20 mouse cellular contexts compared by ENCODE assay signal in the genomic region with DNA sequence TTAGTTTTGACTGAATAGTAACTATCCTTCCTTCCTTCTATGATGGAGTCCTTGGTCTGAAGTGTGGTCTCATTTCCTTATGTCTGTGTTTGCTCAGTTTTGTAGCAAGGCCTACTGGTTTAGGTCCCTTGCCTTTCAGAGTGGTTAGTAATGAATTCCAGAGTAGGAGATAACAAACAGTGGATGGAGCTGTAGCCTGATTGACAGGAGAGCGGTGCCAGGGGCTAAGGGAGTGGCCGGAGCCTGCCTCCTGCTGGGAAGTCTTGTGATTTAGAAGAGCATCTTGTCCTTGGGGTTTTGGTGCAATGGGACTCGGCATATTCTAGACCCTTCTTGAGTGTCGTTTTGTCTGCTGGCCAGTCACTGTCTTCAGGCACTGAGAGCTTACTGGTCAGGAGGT. TPM values are rescaled to one million over a fixed set of nuclear protein-coding genes. Genes with fewer than 3 reads are reported as not detected.
DNase-seq lines count a peak whose midpoint lies in the region; ATAC-seq and TF ChIP-seq lines count a peak whose summit lies in the region.
"Had no signal": no experiment of that assay in that cellular context is flagged by ENCODE, and none has a peak within 500 bp of the region (broad histone marks: within the 10 kb centered on the region; RNA-seq: fewer than 3 reads in every experiment).

No protein-coding gene starts in this region.

- DNase-seq in heart, embryonic 10.5 days (ENCODE audit: low spot score): no peak
- DNase-seq in lung, postnatal 0 days (ENCODE audit: low spot score): no peak
- DNase-seq in lung, postnatal 4 days: no peak
- DNase-seq in ZHBTc4 (ENCODE audit: low read depth, low spot score): peak; percentile 92
- no peak for DNase-seq in frontal cortex, postnatal 14 days (ENCODE audit: low spot score in 2 of 2)
- DNase-seq: B cell, adult 2 months; cerebellum, adult 8-10 months; gastrocnemius, adult 2 months; layer of hippocampus, postnatal 36 days; lung, postnatal 10 days; spleen, adult 18-20 months had no signal

- peak overlapping the region; percentile 28 to 57 for H3K27ac ChIP-seq in heart, embryonic 14.5 days (replicated peaks in 1 of 2; ENCODE audit: control insufficient read depth in 1 of 2, insufficient read depth in 1 of 2, low read depth in 2 of 2, low read length in 2 of 2)
- H3K27ac ChIP-seq in heart, embryonic 10.5 days: no peak overlapping the region
- H3K27ac ChIP-seq in lung, postnatal 0 days (ENCODE audit: low read length): no peak overlapping the region
- H3K27ac ChIP-seq: gastrocnemius, adult 2 months; hindbrain, embryonic 14.5 days; kidney, embryonic 15.5 days; liver, embryonic 15.5 days; midbrain, embryonic 13.5 days; neural tube, embryonic 12.5 days had no signal

- no peak overlapping the region for H3K9ac ChIP-seq in heart, embryonic 14.5 days (ENCODE audit: low read length)
- no peak overlapping the region for H3K9ac ChIP-seq in lung, postnatal 0 days (replicated peaks; ENCODE audit: low read depth)
- H3K9ac ChIP-seq: hindbrain, embryonic 14.5 days; kidney, embryonic 15.5 days; liver, embryonic 15.5 days; midbrain, embryonic 13.5 days; neural tube, embryonic 12.5 days had no signal

- no peak for TF ChIP-seq EP300 in lung, postnatal 0 days (IDR thresholded peaks at IDR 0.05)

- whole genome bisulfite sequencing in heart, embryonic 14.5 days: 26% methylated on average over 4 of the region's 4 CpGs
- 47% methylated on average over 4 of the region's 4 CpGs for WGBS in heart, embryonic 10.5 days
- WGBS in lung, postnatal 0 days: 79% methylated on average over 4 of the region's 4 CpGs

- H3K4me3 ChIP-seq in heart, embryonic 14.5 days (ENCODE audit: control insufficient read depth in 1 of 2, insufficient read depth in 1 of 2, low read depth in 1 of 2, low read length in 2 of 2): no peak overlapping the region
- H3K4me3 ChIP-seq in heart, embryonic 10.5 days: no peak overlapping the region
- no peak overlapping the region for H3K4me3 ChIP-seq in lung, postnatal 0 days (ENCODE audit: low read depth, low read length)
- H3K4me3 ChIP-seq: gastrocnemius, adult 2 months; kidney, embryonic 15.5 days; liver, embryonic 15.5 days; midbrain, embryonic 13.5 days; neural tube, embryonic 12.5 days had no signal

- peaks cover 95% of the 10 kb centered on the region for H3K36me3 ChIP-seq in heart, embryonic 14.5 days (ENCODE audit: control insufficient read depth, insufficient read depth, low read length)
- peaks cover 91% of the 10 kb centered on the region for H3K36me3 ChIP-seq in heart, embryonic 10.5 days
- peaks cover 46% of the 10 kb centered on the region for H3K36me3 ChIP-seq in lung, postnatal 0 days (ENCODE audit: insufficient read depth, low read length)

- H3K9me3 ChIP-seq in heart, embryonic 14.5 days (ENCODE audit: control insufficient read depth, low read length): no peaks in the 10 kb centered on the region
- H3K9me3 ChIP-seq in heart, embryonic 10.5 days: no peaks in the 10 kb centered on the region
- H3K9me3 ChIP-seq in lung, postnatal 0 days (ENCODE audit: low read length): no peaks in the 10 kb centered on the region
- H3K9me3 ChIP-seq: G1E; kidney, embryonic 15.5 days; liver, embryonic 15.5 days; midbrain, embryonic 13.5 days; neural tube, embryonic 12.5 days had no signal

- H3K27me3 ChIP-seq in heart, embryonic 14.5 days (ENCODE audit: control insufficient read depth, insufficient read depth, low read length): no peaks in the 10 kb centered on the region
- no peaks in the 10 kb centered on the region for H3K27me3 ChIP-seq in heart, embryonic 10.5 days (ENCODE audit: insufficient read depth, poor library complexity, severe bottlenecking)
- no peaks in the 10 kb centered on the region for H3K27me3 ChIP-seq in lung, postnatal 0 days (replicated peaks; ENCODE audit: insufficient read depth, low read length)
- H3K27me3 ChIP-seq: kidney, embryonic 15.5 days; liver, embryonic 15.5 days; midbrain, embryonic 13.5 days; neural tube, embryonic 12.5 days had no signal

- peaks cover 6 to 15% of the 10 kb centered on the region in 2 experiments for H3K4me1 ChIP-seq in heart, embryonic 14.5 days (ENCODE audit: control insufficient read depth in 2 of 2, insufficient read depth in 2 of 2, low read length in 2 of 2)
- peaks cover 15% of the 10 kb centered on the region; the same call in 1 of the 2 replicates for H3K4me1 ChIP-seq in heart, embryonic 10.5 days
- H3K4me1 ChIP-seq in lung, postnatal 0 days (ENCODE audit: insufficient read depth, low read depth, low read length): no peaks in the 10 kb centered on the region
- H3K4me1 ChIP-seq: kidney, embryonic 15.5 days; liver, embryonic 15.5 days; midbrain, embryonic 13.5 days; neural tube, embryonic 12.5 days had no signal

- TF ChIP-seq CTCF in lung, postnatal 0 days (IDR thresholded peaks at IDR 0.05): 0 out of 2 replicates have a peak, but pooled peaks have one; percentile 12

- no peak overlapping the region for H3K4me2 ChIP-seq in heart, embryonic 14.5 days (ENCODE audit: low read length)
- no peak overlapping the region for H3K4me2 ChIP-seq in lung, postnatal 0 days (replicated peaks; ENCODE audit: low read depth, low read length)
- H3K4me2 ChIP-seq: hindbrain, embryonic 14.5 days; kidney, embryonic 15.5 days; liver, embryonic 15.5 days; midbrain, embryonic 13.5 days; neural tube, embryonic 12.5 days had no signal

- ATAC-seq in heart, embryonic 14.5 days (ENCODE audit: insufficient number of reproducible peaks, insufficient read depth, low FRiP score, low read depth): no peak
- ATAC-seq in lung, postnatal 0 days: 0 out of 2 replicates have a peak, but pooled peaks have one; percentile 19
- ATAC-seq in cerebellum, adult (ENCODE audit: insufficient number of reproducible peaks, low FRiP score, low TSS enrichment): no peak
- ATAC-seq: midbrain, embryonic 13.5 days had no signal

RNA-seq across cellular contexts. Expression of a gene that starts 20.9 kb away (rescaled TPM):
- polyA plus RNA-seq in heart, embryonic 14.5 days (2014; fragmentation: Nextera tagmentation; extraction: Ambion mirVana): 351 and 359 TPM in 2 replicates
- 470 and 475 TPM in 2 replicates for polyA plus RNA-seq in heart, embryonic 10.5 days (2016; fragmentation: Nextera tagmentation; extraction: Ambion mirVana)
- 465 and 473 TPM in 2 replicates for polyA plus RNA-seq in lung, postnatal 0 days (2015; fragmentation: Nextera tagmentation; extraction: Ambion mirVana)

RNA-seq across cellular contexts. Expression of a gene that starts 21.6 kb away (rescaled TPM):
- 0.57 and 0.69 TPM in 2 replicates for polyA plus RNA-seq in heart, embryonic 14.5 days (2014; fragmentation: Nextera tagmentation; extraction: Ambion mirVana)
- polyA plus RNA-seq in heart, embryonic 10.5 days (2016; fragmentation: Nextera tagmentation; extraction: Ambion mirVana): 0.70 and 1.7 TPM in 2 replicates
- 0.18 and 0.30 TPM in 2 replicates for polyA plus RNA-seq in lung, postnatal 0 days (2015; fragmentation: Nextera tagmentation; extraction: Ambion mirVana)
- polyA plus RNA-seq: forebrain, embryonic 11.5 days; G1E; neural tube, embryonic 12.5 days had no signal

RNA-seq across cellular contexts. Expression of a gene that starts 27.8 kb away (rescaled TPM):
- polyA plus RNA-seq in heart, embryonic 14.5 days (2014; fragmentation: Nextera tagmentation; extraction: Ambion mirVana): 180 and 187 TPM in 2 replicates
- 224 and 261 TPM in 2 replicates for polyA plus RNA-seq in heart, embryonic 10.5 days (2016; fragmentation: Nextera tagmentation; extraction: Ambion mirVana)
- polyA plus RNA-seq in lung, postnatal 0 days (2015; fragmentation: Nextera tagmentation; extraction: Ambion mirVana): 213 and 214 TPM in 2 replicates

RNA-seq across cellular contexts. Expression of a gene that starts 27.9 kb away (rescaled TPM):
- 320 and 338 TPM in 2 replicates for polyA plus RNA-seq in heart, embryonic 14.5 days (2014; fragmentation: Nextera tagmentation; extraction: Ambion mirVana)
- 170 and 253 TPM in 2 replicates for polyA plus RNA-seq in heart, embryonic 10.5 days (2016; fragmentation: Nextera tagmentation; extraction: Ambion mirVana)
- 88.7 and 91.4 TPM in 2 replicates for polyA plus RNA-seq in lung, postnatal 0 days (2015; fragmentation: Nextera tagmentation; extraction: Ambion mirVana)

RNA-seq across cellular contexts. Expression of a gene that starts 48.6 kb away (rescaled TPM):
- polyA plus RNA-seq in heart, embryonic 14.5 days (2014; fragmentation: Nextera tagmentation; extraction: Ambion mirVana): 39.1 and 40.5 TPM in 2 replicates
- 25.5 and 33.1 TPM in 2 replicates for polyA plus RNA-seq in heart, embryonic 10.5 days (2016; fragmentation: Nextera tagmentation; extraction: Ambion mirVana)
- 148 and 149 TPM in 2 replicates for polyA plus RNA-seq in lung, postnatal 0 days (2015; fragmentation: Nextera tagmentation; extraction: Ambion mirVana)

Comparison
In these comparisons a context has a peak if more than half of its experiments do, and no peak if none do; other contexts are left out.
1. H3K27ac ChIP-seq: peak in heart, embryonic 14.5 days (2 of 2); none in heart, embryonic 10.5 days (single experiment) and lung, postnatal 0 days (single experiment).